Mouse (Mus musculus) kidney, adult 11 months (tissue): Measurements from ENCODE around the gene Kbtbd6.

Source experiments
- DNase-seq: peaks from one replicate; pipeline ENCODE4 v3.0.0; 2022

Kbtbd6 gene

DNA sequence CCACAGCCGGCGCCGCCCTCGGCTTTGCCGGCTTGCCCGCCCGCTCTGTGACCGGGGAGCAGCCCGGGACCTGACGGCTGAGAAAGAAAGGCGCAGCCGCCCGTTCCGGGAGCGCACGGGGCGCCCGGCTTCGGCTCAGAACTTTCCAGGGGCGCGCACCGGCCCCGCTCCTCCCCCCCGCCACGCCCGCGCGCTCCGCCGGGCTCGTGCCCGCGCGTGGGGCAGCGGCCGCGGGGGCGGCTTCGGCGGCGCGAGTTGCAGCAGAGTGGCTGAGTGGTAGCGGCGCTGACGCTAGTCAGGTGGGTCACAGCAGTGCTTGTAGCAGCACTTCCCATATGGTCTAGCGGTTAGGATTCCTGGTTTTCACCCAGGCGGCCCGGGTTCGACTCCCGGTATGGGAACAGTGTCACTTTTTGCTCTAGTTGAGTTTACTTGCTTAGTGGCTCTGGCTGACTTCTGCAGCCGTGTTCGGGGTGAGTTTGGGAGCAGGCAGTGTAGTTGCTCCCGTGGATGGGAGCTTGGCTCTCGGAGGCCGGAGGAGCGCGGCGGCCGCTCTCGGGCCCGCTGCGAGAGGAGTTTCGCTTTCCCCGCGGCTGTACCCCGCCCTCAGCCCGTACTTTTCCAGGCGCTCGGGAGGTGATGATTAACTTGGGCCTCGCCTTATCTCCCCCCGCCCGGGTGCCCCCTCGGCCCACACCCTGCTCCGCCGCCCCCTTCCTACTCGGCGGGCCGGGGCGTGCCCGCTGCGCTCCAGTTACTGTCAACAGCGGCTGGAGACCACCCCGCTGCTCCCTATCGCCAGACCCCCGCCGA, 29.9 kb downstream of the Kbtbd6 start, which contains the start of gene Wbp4:
TSS of gene Wbp4 (minus strand) at position 182 of the 813 bp plus-strand sequence.
- DNase-seq, result peak; percentile 89

DNA sequence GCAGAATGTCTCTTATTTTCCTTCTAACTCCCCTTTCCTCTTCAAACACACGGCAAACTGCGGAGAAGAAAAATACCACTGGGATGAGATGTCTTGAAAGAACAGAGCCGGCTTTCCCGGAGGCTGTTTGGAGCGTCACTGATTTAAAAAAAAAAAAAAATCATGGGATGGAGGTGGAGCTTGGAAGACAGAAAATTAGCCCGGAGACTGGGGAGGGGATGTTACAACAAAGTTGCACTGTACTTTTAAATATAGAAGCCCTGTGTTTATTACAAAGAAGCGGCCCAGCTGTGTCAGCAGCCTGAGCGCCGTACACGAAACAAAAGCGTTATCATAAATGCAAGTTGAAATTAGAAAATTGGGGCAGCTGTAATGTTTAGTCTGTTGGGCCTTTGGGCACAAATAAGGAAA, 30.6 kb downstream of the Kbtbd6 start:
- DNase-seq, result peak; percentile 50

DNA sequence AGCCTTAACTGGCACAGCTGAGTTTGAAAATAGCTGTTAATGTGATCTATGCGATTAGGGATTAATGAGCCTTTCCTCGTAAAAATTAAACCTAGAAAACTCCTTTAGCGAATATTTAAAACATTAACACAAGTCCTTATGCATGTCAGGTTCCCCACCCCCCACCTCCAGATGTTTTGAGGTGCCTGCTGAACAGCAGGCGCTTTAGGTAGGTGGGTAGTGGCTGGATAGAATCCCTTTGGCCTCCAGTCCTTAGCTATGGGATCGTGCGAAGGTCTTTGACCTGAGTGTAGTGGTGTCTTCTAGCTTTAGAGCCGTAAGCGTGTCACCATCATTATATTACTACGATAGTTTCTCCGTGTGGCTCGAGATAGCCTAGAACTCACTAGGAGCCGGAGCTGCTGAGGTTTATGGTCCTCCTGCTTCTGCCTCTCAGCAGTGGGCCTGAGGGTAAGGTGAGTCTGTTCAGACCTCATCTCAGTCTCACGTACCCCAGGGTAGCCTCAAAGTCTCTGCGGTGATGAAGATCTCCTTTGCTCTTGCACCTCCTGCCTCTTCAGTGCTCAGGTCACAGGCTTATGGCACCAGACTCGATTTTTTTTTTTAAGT, 31.2 kb downstream of the Kbtbd6 start:
- peak; percentile 27 for DNase-seq

DNA sequence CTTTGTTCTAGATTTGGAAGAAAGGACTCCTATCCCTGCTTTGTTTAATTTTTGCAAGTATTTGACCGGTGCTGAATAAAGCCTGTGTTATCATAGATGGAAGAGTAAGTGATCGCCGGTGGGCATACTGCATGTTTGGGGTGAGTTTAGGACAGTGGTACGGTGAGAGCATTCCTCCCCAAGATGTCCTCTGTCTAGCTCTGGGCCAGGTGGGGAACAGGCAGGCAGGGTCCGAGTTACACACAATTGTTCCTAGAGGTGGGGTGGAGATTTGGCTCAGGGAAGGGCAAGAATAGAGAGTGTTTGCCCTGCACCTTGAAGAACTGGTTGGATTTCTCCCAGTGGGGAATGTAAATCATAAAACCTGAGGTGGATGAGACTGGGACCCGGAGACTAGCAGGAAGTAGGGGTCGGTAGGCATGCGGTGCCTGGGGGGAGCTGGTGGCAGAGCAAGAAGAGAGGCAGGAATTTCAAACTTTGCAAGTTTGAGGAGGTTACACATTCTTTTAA, 32.0 kb downstream of the Kbtbd6 start:
- no peak for DNase-seq

DNA sequence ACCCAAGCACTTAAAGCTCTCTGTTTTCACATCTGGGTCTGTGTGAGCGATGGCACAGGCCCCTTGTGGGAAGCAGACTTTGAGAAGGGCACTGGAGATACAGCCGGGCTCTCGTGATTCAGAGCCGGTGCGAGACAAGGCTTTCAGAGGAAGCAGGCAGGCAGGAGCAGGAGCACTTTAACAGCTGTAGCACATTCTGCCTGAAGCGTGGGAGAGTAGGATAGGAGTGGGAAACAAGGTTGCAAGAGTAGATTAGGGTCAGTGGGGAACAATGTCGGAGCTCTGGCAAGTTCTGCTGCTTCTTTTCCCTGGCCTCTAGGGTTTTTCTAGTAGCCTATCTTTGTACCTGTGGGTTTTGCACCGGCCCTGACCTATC, 35.0 kb downstream of the Kbtbd6 start:
- DNase-seq, result no peak

DNA sequence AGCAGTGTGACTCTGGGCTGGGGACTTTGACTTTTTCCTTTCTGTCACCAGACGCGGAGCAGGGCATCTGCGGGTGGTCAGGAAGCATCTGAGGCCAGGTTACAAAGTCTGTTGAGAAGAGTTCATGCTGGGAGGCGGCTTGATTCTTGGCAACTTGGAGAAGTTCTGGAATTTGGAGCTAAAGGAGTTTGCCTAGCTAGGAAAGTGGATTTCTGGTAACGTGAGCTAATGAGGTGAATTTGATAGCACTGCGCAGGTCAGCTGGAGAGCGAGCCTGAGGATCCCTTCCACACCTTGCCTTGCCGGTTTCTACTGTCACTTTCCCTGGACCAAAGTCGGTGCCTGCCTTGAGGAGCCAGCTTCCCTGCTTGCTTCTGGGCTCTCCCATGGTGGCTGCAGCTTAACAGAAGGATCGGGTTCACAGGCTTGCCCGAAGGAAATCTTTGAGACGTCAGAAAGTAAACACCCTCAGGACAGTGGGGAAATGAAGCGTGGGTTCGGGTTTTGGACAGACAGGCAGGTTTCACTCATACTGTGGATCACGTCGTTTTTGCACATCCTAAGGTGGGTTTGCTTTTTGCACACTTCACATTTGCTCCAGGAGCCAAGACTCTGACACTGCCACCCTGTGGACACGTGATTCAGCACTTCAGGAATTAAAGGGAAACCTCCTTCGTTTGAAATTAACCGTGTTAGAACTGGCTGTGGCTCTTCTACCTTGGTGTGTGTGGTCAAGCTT, 35.5 kb downstream of the Kbtbd6 start:
- peak; percentile 85 for DNase-seq

DNA sequence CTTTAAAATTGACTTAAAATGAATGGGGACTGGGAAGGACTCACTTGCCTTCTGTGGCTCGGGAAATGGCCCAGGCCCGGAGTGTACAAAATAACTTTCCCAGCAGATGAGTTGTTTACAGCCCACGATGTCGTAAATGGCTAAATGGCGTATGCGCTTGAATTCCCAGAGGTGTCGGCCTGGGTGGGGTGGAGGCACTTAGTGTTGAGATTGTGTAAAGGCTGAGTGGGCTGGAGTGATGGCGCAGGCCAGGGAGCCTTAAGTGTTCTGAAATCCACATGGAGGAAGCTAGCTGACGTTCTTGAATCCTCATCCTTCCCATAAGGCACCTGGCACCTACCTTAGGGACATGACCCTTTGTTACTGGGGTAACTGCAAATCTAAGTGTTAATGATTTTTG, 36.9 kb downstream of the Kbtbd6 start:
- peak; percentile 34 for DNase-seq

DNA sequence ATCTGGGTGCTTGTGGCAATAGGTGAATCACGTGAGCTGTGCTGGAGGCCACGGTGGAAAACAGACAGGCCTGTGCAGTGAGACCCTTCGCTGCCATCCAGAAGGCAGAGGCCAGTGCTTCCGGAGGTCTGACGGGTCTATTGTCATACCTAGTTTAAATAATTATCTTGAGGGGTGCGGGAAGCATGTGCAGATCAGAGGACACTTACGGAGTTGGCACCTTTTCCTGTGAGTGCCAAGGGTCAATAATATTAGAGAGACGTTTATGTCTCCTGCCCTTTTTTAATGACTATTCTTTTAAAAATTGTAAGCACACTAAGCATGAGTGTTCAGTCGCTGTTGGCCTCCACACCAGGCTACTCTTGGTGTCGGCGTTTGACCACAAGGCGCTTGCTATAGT, 37.5 kb downstream of the Kbtbd6 start:
- DNase-seq, result peak; percentile 38

DNA sequence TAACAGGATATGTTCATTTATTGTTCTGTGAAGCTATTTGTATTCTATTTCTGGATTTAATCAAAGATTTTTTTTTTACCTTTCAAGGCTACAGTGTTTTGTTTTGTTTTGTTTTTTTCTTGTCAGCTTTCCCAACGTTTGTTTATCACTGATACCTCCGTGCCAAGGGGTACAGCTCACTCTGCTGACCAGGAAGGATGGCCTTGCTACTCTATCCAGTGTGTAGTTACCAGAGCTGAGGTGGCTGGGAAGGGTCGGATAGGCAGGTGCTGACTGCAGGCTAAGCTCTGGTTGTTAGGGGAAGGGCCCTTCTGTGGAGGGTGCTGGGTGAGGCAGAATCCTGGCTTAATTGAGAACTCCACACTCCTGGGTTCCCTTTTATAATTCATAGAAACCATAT, 38.6 kb downstream of the Kbtbd6 start:
- no peak for DNase-seq

DNA sequence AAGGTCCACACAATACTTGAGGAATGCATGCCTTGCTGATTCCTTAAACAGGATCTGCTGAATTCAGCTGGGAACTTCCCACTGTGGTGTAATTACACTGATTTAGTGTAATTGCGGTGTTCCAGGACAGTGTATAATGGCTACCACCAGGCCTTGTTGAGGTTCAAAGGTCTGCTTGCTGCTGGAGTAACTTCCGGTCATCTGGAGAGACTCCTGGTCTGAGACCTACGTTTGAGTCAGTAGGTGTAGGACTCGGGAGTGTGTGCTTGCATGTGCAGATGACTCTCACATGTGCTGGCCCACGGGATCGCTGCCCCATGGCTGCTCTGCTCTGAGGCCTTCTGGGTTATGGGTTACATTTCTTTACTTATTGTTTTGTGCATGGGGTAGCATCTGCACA, 42.7 kb downstream of the Kbtbd6 start:
- DNase-seq, result no peak

DNA sequence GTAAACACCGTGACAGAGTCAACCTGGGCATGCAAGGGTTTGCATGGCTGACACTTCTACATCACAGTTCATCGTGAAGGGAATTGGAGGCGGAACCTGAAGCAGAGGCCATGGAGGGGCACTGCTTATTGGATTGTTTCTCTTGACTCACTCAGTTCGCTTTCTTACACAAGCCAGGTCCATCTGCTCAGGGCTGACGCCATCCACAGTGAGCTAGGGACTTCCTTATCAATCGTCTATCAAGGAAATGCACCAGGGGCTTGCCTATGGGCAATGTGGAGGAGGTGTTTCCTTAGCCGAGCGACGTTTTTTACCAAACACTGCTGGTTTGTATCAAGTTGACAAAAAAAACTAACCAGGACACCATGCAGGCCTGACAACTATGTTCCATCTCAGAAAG, 47.7 kb downstream of the Kbtbd6 start:
- no peak for DNase-seq

DNA sequence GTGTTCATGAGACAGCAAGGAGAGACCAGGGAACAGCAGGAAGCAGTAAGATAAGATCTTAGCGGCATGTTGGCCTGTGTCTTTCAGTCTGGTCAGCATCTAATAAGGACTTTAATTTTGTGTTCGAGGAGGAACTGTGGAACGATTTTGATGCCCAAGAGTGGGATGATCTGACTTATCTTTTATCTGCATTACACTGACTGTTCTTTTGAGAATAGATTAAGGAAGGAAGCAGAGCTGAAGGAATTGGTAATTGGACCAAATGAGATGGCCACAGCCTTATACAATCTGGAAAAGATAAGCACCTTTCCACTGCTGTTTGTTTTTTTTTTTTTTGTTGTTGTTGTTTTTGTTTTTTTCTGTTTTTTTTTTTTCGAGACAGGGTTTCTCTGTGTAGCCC, 49.1 kb downstream of the Kbtbd6 start:
- no peak for DNase-seq

DNA sequence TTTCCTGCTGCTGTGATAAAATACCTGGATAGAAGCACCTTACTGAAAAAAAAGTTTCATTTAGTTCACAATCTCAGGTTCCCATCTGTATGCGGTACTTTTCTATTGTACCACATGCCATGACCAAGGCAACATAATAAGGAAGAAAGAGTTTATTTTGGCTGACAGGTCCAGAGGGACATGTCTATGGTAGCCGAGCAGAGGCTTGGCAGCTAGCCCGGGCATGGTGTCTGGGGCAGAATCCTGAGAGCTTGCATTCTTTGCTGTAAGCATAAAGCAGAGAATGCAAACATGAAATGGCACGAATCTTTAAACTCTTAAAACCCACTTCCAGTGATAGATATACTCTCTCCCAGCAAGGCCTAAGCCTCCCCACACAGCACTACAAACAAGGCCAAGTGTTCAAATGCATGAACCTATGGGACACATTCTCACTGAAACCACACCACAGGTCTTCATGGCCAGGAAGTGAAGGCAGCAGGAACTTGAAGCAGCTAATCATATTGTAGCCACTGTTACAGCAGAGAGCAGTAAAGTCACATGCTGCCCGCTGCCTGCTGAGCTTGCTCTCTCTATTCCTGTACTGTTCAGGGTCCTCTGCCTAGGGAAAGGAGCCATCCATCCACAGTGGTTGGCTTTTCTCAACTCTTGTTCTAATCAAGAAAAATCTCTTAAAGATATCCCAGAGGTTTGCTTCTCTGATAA, 51.9 kb downstream of the Kbtbd6 start:
- peak; percentile 61 for DNase-seq
